Mouse (Mus musculus): ENCODE measurements around the gene Gm6525.

Gene Gm6525

DNA sequence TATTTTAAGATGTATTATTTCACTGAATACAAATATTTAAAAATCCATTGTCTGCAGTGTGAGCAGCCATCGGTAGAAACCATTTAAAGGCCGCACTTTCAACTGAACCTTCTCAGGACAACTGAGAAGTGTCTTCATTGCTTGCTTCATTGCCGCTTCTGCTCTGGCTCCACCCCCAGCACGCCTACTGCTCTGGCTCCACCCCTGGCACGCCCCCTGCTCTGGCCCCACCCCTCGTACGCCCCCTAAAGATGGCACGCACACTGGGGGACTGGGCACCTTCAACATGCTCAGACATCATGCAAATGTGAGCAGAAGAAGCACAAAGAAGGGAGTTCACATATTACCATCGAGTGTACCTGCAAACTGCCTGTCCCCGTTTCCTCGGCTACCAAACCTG lies 1.5 kb upstream of the Gm6525 start:
- no peak for DNase-seq

DNA sequence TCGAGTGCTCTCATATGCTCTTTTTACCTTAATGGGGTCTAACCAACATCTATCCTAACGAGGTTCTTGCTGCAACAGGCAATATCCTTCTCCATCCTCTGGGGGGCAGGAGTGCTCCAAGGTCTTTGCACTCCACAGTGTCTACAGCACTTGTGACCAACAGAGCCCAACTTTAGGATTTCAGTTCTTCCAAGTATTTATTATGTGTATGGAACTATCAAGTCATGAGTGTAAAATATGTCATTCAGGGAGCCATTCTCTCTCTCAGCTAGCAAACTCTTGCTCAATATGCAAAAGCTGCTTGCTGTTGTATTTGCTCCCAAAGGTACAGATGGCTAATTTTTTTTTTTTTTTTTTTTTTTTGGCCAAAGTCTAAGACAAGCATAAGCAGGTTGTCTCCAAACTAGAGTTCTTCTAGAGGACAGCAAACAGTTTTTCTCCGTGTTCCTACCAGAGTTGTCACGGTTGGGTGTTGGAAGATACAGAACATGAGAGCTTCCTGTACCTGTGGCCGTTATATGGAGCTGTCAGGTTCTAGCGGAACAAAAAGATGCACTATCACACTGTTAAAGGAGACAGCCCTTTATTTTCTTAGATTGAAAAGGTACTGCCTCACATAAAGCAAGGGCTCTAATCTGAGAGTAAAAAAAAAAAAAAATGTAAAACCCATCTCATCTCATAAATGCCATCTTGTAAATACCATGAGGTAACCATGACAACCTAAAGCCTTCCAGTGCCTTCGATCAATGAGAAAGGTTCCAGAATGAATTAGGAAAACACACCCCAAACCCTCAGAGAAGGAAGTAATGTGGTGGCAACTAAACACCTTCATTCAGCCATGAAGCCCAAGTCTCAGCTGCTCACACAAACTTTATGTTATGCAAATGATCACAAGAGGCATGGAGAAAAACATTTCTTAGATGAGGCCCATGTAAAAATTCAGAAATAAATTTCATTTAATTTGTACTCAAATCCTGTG lies 1.7 kb downstream of the Gm6525 start:
- peak; percentile 76 for DNase-seq

DNA sequence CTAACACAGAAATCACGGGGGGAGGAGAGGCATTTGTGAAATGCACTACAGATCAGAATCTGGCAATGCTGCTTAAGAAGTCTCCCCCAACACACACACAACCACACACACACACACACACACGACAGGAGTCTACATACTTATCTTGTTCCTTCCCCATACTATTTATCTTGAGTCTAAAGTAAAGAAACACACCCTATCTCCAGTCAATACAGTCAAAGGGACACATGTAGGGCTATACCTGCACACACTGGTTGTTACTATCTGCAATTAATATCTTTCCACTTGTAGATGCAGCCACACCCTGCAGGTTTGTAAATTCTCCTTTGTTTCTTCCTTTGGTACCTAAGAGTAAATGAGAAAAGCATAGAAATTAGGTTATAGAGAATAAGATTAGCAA lies 3.9 kb downstream of the Gm6525 start:
- DNase-seq = no peak

DNA sequence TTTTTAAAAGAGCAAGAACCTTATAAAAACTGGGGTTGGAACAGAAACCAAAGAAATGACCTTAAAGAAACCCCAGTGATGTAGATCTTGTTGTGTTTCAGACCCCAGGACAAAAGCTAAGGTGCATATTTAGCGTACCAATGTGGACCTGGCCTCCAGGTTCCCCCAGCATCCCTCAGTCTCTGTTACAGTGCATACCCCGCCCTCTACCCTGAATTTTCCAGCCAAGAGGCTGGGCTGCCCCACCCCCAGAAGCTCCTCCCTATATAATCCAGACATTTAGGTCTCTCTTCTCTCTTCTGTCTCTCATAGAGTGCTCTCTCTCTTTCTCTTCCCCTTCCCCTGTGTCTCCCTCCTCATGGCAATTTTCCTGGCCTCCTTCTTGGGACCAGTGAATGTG lies 6.4 kb downstream of the Gm6525 start:
- no peak for DNase-seq

DNA sequence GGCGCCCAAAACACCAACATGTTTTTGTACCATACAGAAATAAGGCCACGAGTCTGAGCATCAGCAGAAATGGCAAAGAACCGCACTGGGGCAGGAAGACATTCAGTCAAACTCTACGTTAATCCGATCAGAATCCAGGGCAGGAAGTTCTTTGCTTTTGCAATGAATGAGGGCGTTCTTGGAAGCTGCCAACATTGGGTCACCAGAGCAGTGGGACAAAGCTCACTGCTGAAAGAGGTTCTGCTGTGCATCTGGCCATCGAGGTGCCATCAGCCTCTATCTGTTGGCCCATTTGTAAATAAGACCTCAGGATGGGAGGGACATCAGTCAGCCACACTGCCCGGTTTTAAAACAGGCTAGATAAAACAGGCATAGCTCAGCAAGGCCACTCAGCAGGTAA lies 7.2 kb downstream of the Gm6525 start:
- DNase-seq = no peak

DNA sequence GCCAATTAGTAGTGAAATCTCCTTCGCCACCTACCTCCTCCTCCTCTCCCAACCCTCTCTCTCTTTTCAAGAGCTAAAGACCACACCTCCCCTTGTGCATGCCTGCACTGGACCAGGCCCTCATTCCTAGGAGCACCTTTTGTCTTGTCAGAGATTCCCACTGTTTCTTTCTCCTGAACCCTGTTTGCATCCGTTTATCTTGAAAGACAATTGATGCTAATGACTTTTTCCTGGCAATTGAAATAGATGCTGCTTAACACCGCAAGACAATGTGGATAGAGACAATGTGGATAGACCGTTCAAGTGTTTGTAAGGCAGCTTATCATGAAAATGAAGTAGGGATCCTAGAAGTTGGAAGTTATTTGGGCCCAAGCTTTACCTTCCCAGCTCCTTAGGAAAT lies 7.8 kb downstream of the Gm6525 start:
- no peak for DNase-seq

DNA sequence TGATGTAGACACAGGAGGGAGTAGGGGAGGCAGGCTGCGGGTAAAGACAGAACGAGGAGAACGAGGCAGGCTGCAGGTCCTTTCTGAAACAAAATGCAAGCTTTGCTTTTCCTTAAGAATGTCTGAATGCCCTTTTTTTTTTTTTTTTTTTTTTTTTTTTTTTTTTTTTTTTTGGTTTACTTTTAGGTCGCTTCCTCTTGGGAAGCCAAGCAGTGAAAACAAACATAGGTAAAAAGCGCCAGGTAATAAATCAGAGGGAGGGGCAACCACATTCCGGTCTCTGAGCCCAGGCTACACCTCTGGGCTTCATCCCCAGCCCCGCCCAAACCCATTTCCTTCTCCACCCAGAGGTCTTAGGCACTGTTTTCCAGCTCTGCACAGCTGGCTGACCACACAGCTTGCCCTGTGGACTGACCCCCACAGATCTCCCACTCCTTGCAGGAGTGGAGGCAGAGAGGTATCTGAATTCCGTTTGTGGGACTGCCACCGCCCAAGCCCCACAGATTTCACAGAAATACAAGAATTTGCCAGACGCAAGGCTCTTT lies 15.8 kb downstream of the Gm6525 start:
- no peak for DNase-seq

DNA sequence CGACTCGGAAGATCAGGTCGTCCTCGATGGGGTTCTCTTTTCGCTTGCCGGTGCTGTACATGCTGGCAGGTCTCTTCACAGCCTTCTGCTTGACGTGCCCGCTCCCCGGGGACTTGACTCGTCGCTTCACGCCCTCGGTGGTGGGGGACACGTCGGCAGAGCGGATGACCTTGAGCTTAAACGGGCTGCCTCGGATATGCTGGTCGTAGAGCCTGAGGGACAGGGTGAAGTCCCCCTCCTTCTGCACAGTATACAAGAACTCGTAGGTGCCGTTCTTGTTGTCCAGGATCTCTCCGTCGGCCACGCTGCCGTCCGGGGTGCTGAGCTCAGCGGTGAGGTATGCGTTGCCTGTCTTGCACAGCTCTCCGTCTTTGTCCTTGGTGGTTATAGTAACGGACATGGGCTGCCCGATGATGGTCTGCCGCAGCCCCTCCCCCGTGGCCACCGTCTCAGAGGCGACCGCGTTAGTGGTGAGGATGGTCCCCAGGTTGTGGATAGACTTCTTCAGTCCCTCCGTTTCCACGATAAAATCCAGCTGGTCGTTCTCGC lies 16.7 kb downstream of the Gm6525 start:
- DNase-seq = no peak

DNA sequence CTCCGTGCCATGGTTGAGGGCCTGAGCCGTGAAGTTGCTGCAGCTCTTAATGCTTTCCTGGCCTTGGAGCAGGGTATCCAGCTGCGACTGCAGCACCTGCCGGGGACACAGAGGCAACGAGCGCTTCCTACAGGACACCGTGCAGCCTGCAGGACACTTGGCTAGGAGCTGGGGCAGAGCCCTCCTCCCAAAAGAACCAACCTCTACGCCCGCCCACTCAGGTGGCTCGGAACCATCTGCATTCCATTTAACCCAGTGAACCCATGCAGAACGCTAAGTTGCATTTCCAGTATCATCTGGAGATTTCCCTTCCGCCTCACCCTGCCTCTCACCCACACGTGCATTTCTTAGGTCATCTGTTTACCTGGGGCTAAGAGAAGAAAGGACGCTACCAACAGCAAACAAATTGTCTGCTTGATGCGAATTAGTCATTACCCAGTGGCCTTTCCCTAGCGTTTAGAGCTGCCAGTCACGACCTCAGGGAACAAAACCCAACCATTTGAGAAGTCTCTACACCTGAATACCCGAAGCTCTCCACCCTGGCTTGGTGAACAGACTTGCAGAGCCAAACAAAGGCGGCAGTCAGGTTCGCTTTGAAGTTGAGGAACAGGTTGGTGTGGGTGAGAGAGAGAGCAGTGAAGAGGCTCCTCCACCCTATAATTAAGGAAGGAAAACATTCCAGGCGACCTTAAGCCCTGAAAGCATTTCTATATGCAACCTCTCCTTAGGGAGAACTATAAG lies 17.4 kb downstream of the Gm6525 start:
- DNase-seq = no peak

DNA sequence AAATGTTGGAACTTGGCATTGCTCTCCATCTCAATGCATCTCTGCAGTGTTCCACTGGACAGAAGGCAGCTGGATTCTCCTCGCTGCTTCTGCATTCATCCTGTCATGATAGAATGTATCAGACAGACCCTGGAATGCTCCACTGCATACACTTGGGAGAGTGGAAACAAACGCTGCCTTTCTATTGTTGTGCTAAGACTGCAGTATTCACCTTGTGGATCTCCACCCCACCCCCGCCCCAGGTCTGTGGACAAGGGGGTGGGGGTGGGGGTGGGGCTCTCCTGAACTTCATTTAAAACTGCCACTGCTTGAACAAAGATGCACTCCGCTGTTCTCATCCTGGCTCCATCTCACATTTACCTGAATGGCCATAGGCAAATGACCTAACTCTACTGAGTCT lies 20.0 kb downstream of the Gm6525 start:
- no peak for DNase-seq

DNA sequence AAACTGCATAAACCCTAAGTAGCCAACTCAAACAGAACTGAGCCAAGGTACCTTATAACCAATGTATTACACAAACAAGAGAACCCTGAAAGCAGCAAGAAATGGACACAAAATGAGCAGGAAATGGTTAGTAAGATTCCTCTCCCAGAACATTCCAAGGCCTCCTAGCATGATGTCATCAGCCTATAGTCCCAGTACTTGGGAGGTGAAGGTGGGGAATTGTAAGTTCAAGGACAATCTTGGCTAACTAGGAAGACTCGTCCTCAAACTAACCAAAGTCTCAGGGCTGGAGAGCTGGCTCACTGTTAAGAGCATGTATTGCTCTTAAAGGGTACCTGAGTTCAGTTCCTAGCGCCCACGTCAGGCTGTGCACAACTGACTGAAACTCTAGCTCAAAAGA lies 24.3 kb downstream of the Gm6525 start:
- DNase-seq = no peak

DNA sequence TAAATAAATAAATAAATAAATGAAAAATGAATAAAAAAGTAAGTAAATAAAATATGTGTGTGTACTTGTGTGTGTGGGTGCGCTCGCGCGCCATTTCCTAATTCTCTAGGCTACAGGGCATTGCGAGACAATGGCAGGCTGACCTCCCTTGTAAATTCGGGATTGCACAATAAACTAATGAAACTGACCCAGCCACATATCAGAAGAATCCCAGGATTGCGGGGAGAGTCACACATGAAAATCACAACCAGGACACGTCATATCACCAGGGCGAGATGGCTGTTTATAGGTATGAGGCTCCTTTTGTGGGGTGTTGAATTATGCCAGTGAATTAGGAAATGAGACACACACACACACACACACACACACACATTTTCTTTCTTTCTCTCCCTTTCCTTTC lies 25.6 kb downstream of the Gm6525 start:
- DNase-seq = no peak

DNA sequence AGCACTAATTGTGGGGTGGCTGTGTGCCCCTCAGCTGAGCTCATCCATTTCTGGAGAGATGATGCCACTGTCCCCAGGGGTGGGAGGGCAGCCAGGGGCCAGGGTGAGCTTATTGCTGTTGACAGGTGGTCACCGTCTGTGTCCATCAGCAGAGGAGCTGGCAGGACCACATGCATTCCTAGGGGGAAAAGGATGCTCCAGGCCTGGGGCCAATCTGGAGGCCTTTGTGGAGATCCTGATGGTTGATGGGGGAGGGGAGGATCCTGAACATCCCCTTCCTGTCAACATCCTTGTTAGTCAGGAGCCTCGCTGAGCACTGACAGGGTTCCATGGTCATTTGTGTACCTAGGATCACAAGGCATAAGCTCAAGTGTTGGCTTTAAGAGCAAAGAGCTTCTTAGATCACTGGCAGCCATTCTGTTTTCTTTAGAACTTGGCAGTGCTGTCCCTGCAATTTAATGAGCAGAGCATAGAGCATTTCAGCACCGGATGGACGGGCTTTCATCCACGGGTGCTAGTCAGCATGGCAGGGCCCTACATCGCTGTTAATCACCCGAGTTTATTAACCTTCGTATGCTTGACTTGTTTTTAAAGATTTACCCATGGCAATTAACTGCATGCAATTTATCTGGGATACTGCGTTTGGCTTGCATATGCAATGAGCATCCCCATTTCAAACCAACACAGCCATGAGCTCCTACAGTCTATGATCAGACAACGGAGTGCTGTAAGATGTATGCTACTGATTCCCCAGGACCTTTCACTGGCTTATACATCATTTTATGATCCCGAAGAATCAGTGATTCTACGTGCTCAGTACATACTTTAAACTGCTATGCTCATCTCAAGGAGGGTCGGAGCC lies 26.9 kb downstream of the Gm6525 start:
- DNase-seq = peak; percentile 95

DNA sequence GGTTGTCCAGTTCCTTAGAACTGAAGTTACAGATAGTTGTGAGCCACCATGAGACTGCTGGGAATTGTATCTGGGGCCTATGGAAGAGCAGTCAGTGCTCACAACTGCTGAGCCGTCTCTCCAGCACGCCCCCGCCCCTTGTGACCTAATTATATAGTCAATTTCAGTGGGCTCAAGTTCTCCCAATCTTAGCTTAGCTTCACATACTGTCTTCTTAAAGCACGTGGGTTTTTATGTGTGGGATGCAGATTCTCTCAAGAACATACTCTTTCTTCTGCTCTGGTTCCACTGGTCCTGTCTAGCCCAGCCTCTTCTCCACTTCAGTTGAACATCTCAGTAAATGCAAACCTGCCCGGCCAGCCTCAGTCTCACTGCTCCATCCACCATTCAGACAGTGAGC lies 30.7 kb downstream of the Gm6525 start:
- no peak for DNase-seq

DNA sequence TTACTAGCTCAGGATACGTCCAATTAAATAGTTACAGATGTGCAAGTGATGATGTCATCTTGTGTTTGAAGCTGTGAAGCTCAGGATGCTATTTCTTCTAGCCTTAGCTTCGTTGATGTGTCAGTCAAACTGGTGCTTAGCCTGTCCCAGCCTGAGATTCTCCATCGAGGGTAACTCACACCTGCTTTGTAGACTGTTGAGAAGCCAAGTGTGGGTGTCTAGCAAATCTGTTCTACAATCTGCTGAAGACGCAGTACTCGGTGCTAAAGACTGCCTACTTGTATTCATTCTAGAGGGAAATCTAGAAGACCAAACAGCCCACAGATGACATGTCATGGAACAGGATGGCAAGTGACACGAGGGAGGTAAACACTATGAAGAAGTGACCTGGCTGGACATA lies 31.7 kb downstream of the Gm6525 start:
- no peak for DNase-seq

DNA sequence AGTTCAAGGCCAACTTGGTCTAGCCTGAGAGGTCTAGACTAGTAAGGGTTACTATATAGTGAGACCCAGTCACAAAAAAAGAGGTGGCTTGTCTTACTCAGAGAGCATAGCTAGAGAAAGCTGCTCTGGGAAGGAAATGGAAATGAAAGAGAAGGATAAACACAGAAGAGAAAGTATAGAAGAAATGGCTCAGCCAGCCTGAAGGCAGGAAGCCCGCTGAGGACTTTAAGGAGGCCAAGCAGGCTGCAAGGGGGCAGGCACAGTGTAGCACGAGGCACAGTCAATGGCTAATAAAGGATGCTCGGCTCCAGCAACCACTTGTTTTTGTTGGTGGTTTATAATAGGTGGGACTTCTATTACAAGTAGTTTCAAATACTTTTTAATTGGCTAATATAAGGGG lies 32.2 kb downstream of the Gm6525 start:
- no peak for DNase-seq

DNA sequence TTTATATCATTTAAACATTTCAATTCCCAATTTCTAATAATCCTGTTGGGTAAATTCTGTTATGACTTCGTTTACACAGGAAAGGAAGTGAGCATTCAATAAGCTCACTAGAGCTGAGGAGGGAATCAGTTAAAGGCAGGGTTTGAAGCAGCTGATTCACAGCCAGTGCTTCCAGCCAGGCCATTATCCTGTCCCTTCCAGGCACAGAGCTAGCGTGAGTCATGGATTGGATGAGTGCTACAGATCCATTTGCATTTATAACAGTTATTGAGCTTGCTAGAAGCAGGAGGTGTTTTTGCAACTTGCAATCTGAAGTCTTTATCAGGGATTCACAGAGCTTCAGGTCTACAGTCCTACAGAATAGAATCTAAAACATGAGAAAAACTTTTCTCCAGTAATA lies 33.5 kb downstream of the Gm6525 start:
- no peak for DNase-seq

DNA sequence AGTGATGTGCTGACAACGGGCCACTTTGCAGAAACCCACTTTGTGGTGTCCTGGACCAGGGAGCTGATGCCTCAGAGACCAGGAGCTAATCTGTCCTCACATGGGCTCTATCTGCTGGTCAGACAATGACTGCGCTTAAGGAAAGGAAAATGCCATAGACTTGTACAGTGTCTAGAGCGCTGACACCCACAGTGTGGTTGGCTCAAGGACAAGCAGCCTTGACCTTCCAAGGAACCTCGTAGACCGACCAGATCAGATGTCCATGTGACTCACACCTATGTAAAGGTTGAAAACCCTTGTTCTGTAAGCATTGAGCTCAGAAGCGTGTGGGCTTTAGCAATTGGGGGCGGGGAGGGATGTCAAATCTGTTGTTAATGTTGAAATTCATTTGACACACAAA lies 34.6 kb downstream of the Gm6525 start:
- DNase-seq = no peak

DNA sequence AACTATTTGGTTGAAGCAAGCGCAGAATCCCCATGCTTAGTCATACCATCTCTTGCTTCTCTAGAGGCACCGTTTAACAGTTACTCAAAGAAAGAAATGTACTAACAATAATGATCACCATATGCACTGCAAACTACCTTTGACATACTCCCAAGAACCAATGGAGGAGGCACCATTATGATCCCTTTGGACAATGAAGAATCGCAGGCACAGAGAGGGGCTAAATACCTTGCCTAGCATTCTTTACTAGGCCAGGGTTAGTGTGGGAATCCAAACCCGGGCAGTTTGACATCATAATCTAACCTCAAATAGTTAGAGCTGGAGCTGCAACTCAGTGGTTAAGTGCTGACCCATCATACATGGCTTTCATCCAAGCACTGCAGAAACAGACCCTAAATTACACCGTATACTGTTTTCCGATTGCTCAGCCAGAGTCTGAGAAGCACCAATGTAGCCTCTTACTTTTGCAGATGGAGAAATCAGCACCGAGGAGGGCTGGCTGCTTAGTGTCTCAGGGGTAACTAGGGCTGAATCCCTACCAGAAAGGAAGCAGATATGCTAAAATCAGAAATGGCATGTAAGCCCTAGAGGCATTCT lies 35.1 kb downstream of the Gm6525 start:
- DNase-seq = no peak

DNA sequence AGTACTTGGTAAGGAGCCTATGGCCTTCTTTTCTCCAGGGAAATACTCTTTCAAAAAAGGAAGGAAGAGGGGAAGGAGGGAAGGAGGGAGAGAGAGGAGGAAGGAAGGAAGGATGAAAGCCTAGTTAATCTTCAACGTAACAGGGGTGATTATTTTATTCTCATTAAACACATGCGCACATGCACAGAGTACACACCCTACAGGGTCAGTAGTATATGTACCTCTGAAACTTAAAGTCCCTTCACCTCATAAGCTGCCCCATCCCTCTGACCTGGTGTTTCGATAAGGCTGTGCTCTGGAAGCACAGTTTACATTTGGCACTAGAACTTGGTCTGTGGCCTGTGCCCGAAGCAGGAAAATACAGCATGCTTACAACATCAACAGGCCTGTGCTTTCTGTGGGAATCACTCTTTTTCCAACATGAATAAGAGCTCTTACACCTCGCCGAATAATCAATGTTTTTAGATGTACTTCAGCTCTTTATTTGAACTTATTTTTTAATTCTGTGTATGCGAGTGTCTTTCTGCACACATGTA lies 37.5 kb downstream of the Gm6525 start:
- no peak for DNase-seq

DNA sequence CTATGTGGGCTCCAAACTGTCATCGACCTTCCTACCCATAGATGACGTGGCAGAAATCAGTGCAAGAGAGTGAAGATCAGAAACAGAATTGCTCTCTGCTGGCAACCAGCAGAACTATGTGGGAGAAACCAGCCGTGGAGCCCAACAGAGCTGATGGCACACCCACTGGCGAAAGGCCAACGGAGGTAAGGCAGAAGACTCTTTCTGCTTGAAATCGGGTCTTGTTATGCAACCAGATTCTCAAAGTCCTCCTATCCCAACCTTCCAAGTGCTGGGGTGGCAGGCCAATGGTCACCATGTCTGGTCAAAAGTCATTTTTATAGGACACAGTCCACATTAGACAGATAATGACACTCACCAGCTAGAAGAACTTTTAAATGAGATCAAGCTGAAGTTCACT lies 40.6 kb downstream of the Gm6525 start:
- DNase-seq = peak; percentile 69

DNA sequence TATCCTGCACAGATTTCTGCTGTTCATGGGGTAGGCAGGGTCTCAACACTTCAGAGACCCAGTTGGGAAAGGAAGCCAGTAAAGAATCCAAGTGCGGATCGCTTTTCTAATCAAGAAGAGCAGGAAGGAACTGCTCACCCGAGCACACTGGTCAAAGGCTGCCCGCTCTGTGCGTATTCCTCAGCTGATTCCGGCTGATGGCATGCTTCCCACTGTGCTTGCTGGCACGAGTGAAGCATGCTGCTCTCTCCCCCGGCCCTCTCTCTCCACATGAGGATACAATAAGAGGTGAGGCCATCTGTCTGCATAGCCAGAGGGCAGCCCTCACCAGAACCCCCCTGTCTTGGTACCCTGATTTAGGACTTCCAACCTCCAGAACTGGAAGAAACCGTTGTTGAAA lies 41.3 kb downstream of the Gm6525 start:
- peak; percentile 88 for DNase-seq
